Mouse (Mus musculus) spleen, adult 2 months (tissue): ENCODE data around the gene Ifitm1. TPM values are rescaled to one million over a fixed set of nuclear protein-coding genes. Genes with fewer than 3 reads are reported as not detected.
"Not testable (repeated sequence)": the region's sequence is repeated elsewhere in the genome, so short reads cannot be mapped to it uniquely, and the experiment has no call there.

ENCODE experiments used
- DNase-seq, 2 experiments: peaks; one replicate each; pipeline versions ENCODE4 v3.0.0 to v3.0.0-alpha.2; 2012 to 2021; ENCODE audit warnings: low spot score in 2 of 2, low read depth in 1 of 2
- H3K27ac ChIP-seq: fragments of 200-500 bp; 2 replicates; pipeline ENCODE4 v1.5.1; 2012; ENCODE audit warnings: low read length, inconsistent platforms; ENCODE audit not compliant: insufficient read depth
- H3K27me3 ChIP-seq: fragments of 200-500 bp; 2 replicates; pipeline ENCODE4 v1.6.1; 2012; ENCODE audit warnings: mild to moderate bottlenecking, moderate library complexity, low read length, inconsistent platforms; ENCODE audit not compliant: control insufficient read depth, insufficient read depth
- H3K36me3 ChIP-seq: fragments of 200-500 bp; 2 replicates; pipeline ENCODE4 v1.6.1; 2012; ENCODE audit warnings: mild to moderate bottlenecking, low read length, inconsistent platforms; ENCODE audit not compliant: control insufficient read depth, insufficient read depth
- H3K4me1 ChIP-seq: fragments of 200-500 bp; 2 replicates; pipeline ENCODE4 v1.6.1; 2011; ENCODE audit warnings: inconsistent platforms; ENCODE audit not compliant: control insufficient read depth, insufficient read depth, insufficient read length
- H3K4me3 ChIP-seq: fragments of 200-500 bp; 2 replicates; pipeline ENCODE4 v1.5.1; 2011; ENCODE audit warnings: mild to moderate bottlenecking, inconsistent platforms; ENCODE audit not compliant: insufficient read depth, insufficient read length; ENCODE audit errors: extremely low read depth
- CTCF ChIP-seq: fragments of 200-500 bp; IDR thresholded peaks from 2 replicates; pipeline ENCODE4 v1.5.1; 2011; ENCODE audit warnings: mild to moderate bottlenecking, inconsistent platforms; ENCODE audit not compliant: insufficient read depth, insufficient read length, insufficient replicate concordance; ENCODE audit errors: extremely low read depth
- POLR2A ChIP-seq: fragments of 200-500 bp; IDR thresholded peaks from 2 replicates; pipeline ENCODE4 v1.6.1; 2011; ENCODE audit warnings: low read depth, low read length, inconsistent platforms
- WGBS: fragments of 180-500 bp; shearing (Covaris S2); methylation state at CpG from one replicate; pipeline ENCODE4 v1.1.7; 2018; 5-methylcytosine and 5-hydroxymethylcytosine counted together
- polyA plus RNA-seq: library from polyadenylated mRNA; depleted of rRNA; stranded (reverse); fragments of >200 nt; gene quantifications from 2 replicates; pipeline ENCODE4 v1.2.3, GENCODE M21; 2012

The Ifitm1 gene
- polyA plus RNA-seq, 1 experiment, result 159 TPM

- Histone ChIP-seq H3K4me1 (no peaks in the 10 kb centered on the region), H3K27me3 (no peaks in the 10 kb centered on the region), H3K36me3 (no peaks in the 10 kb centered on the region), H3K4me3 (no peak overlapping the region), H3K27ac (no peak overlapping the region)
- TF ChIP-seq CTCF, result no peak
- TF ChIP-seq POLR2A, result no peak
- WGBS, result 91% methylated on average over 2 of the region's 2 CpGs
- DNase-seq, result no peak
Measured at GRCm38 (mm10) chr7:140962733-140963132, 4.3 kb upstream of the Ifitm1 start.

GRCm38 (mm10) chr7:140967862-140968591 lies 1.0 kb downstream of the Ifitm1 start:
- no peaks in the 10 kb centered on the region for H3K36me3 ChIP-seq
- 0 out of 2 replicates have a peak, but pooled peaks cover 2% of the 10 kb centered on the region for H3K4me1 ChIP-seq
- H3K4me3 ChIP-seq, result no peak overlapping the region
- no peak for DNase-seq
- H3K27ac ChIP-seq, result peak overlapping the region; percentile 18; the same call in 1 of the 2 replicates
- 19% methylated on average over 14 of the region's 14 CpGs for WGBS
- no peaks in the 10 kb centered on the region for H3K27me3 ChIP-seq
- TF ChIP-seq POLR2A, result no peak
- TF ChIP-seq CTCF, result no peak

- not testable (repeated sequence) for DNase-seq, H3K36me3 ChIP-seq, H3K4me3 ChIP-seq, H3K27ac ChIP-seq, H3K4me1 ChIP-seq, H3K27me3 ChIP-seq
- WGBS, result 53% methylated on average over 3 of the region's 3 CpGs
Measured at GRCm38 (mm10) chr7:140968710-140969109, 1.7 kb downstream of the Ifitm1 start.

- 0 out of 2 replicates have a peak, but pooled peaks cover 2% of the 10 kb centered on the region for H3K4me1 ChIP-seq
- H3K27me3 ChIP-seq, result no peaks in the 10 kb centered on the region
- 46% methylated on average over 7 of the region's 7 CpGs for WGBS
- 0 out of 2 replicates have a peak overlapping the region, but pooled peaks have one; percentile 7 for H3K27ac ChIP-seq
- no peaks in the 10 kb centered on the region for H3K36me3 ChIP-seq
- no peak for TF ChIP-seq POLR2A
- TF ChIP-seq CTCF, result no peak
- H3K4me3 ChIP-seq, result no peak overlapping the region
- no peak for DNase-seq
Measured at GRCm38 (mm10) chr7:140970931-140971330, 3.9 kb downstream of the Ifitm1 start.

- no peak for DNase-seq
- Histone ChIP-seq H3K27ac (peak overlapping the region; percentile 43), H3K4me3 (no peak overlapping the region)
Measured at GRCm38 (mm10) chr7:140971479-140972171, 4.6 kb downstream of the Ifitm1 start.

GRCm38 (mm10) chr7:140973396-140974165 lies 6.6 kb downstream of the Ifitm1 start:
- H3K27me3 ChIP-seq, result no peaks in the 10 kb centered on the region
- no peak for TF ChIP-seq POLR2A
- no peak for TF ChIP-seq CTCF
- no peak overlapping the region for H3K4me3 ChIP-seq
- 0 out of 2 replicates have a peak, but pooled peaks cover 2% of the 10 kb centered on the region for H3K4me1 ChIP-seq
- H3K27ac ChIP-seq, result no peak overlapping the region
- DNase-seq, result no peak
- H3K36me3 ChIP-seq, result no peaks in the 10 kb centered on the region
- WGBS, result 60% methylated on average over 14 of the region's 14 CpGs

More at GRCm38 (mm10) chr7:140971479-140972171, 4.6 kb downstream of the Ifitm1 start:
- no peaks in the 10 kb centered on the region for H3K36me3 ChIP-seq
- 0 out of 2 replicates have a peak, but pooled peaks cover 2% of the 10 kb centered on the region for H3K4me1 ChIP-seq
- H3K27me3 ChIP-seq, result no peaks in the 10 kb centered on the region
- TF ChIP-seq CTCF, result no peak
- TF ChIP-seq POLR2A, result no peak
- 86% methylated on average over 8 of the region's 8 CpGs for WGBS
